ENCODE assay signal across 17 mouse cellular contexts in the genomic region with DNA sequence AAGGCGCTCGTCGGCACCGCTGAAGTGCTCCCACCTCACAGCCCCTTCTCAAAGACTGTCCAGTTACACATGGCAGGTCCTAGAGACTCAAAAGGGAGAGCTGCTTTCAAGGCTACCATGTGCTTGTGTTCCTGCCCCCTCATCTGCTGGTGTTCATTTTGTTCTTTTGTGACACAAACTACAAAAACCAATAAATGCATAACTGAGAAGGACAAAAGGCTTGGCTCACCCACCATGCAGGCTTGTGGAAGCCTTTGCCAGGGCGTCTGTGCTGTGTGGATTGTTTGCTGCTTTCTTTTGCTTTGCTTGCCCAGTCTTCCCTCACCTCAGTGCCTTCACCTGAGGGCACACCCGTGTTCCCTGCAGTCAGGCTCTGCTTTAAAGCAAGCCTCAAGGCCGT. TPM values are rescaled to one million over a fixed set of nuclear protein-coding genes. Genes with fewer than 3 reads are reported as not detected.
DNase-seq lines count a peak whose midpoint lies in the region; ATAC-seq and TF ChIP-seq lines count a peak whose summit lies in the region.
"Had no signal": no experiment of that assay in that cellular context is flagged by ENCODE, and none has a peak within 500 bp of the region (broad histone marks: within the 10 kb centered on the region; RNA-seq: fewer than 3 reads in every experiment).

No protein-coding gene starts in this region.

- peaks cover 19% of the 10 kb centered on the region; the same call in 1 of the 2 replicates for H3K79me2 ChIP-seq in liver, adult 2 months (ENCODE audit: control insufficient read depth, insufficient read depth, low read length)
- peaks cover 68% of the 10 kb centered on the region for H3K79me2 ChIP-seq in myocyte (ENCODE audit: control insufficient read depth, insufficient read depth)

- peaks cover 42% of the 10 kb centered on the region; the same call in 1 of the 2 replicates for H3K4me1 ChIP-seq in heart, postnatal 0 days (ENCODE audit: control insufficient read depth, insufficient read depth)
- H3K4me1 ChIP-seq in liver, adult 2 months (ENCODE audit: control insufficient read depth, insufficient read depth, low read length) = peaks cover 22% of the 10 kb centered on the region
- H3K4me1 ChIP-seq in liver, embryonic 12.5 days = peaks cover 52% of the 10 kb centered on the region

- no peaks in the 10 kb centered on the region for H3K27me3 ChIP-seq in heart, postnatal 0 days (ENCODE audit: control insufficient read depth, insufficient read depth, low read length)
- no peaks in the 10 kb centered on the region for H3K27me3 ChIP-seq in liver, adult 2 months (ENCODE audit: control insufficient read depth, insufficient read depth, low read length)
- H3K27me3 ChIP-seq in liver, embryonic 12.5 days (replicated peaks) = no peaks in the 10 kb centered on the region
- no peaks in the 10 kb centered on the region for H3K27me3 ChIP-seq in myocyte (ENCODE audit: control insufficient read depth, insufficient read depth, insufficient read length)
- H3K27me3 ChIP-seq: embryonic facial prominence, embryonic 12.5 days; midbrain, embryonic 12.5 days had no signal

- WGBS in heart, postnatal 0 days = 76% methylated on average over 7 of the region's 7 CpGs
- WGBS in liver, adult 2 months = 40% methylated on average over 7 of the region's 7 CpGs
- WGBS in liver, embryonic 12.5 days (ENCODE audit: insufficient replicate concordance) = 87% methylated on average over 7 of the region's 7 CpGs

- no peak for TF ChIP-seq EP300 in heart, postnatal 0 days (IDR thresholded peaks at IDR 0.05; ENCODE audit: low read depth)

- H3K36me3 ChIP-seq in heart, postnatal 0 days (replicated peaks; ENCODE audit: control insufficient read depth, insufficient read depth, low read length) = peaks cover 49% of the 10 kb centered on the region
- peaks cover 41% of the 10 kb centered on the region for H3K36me3 ChIP-seq in liver, adult 2 months (ENCODE audit: control insufficient read depth, insufficient read depth, low read length)
- H3K36me3 ChIP-seq in liver, embryonic 12.5 days = peaks cover 71% of the 10 kb centered on the region
- peaks cover 45% of the 10 kb centered on the region for H3K36me3 ChIP-seq in myocyte (ENCODE audit: control insufficient read depth, insufficient read depth)

- H3K9ac ChIP-seq in heart, postnatal 0 days (replicated peaks; ENCODE audit: low read depth, low read length) = no peak overlapping the region
- H3K9ac ChIP-seq in liver, adult 2 months (ENCODE audit: low read depth, low read length) = peak overlapping the region; percentile 87
- H3K9ac ChIP-seq in liver, embryonic 12.5 days = no peak overlapping the region
- H3K9ac ChIP-seq: embryonic facial prominence, embryonic 12.5 days; lung, embryonic 14.5 days; midbrain, embryonic 12.5 days had no signal

- no peak overlapping the region for H3ac ChIP-seq in myocyte (ENCODE audit: control insufficient read depth, insufficient read length)

- TF ChIP-seq POLR2A in liver, adult 2 months (IDR thresholded peaks at IDR 0.05; ENCODE audit: extremely low read depth, insufficient read depth, low read length) = no peak
- no peak for TF ChIP-seq POLR2A in myocyte (IDR thresholded peaks at IDR 0.05; ENCODE audit: insufficient read length, low read depth)

- DNase-seq in heart, postnatal 0 days (ENCODE audit: low spot score) = no peak
- DNase-seq in heart, postnatal 36 days = no peak
- DNase-seq in liver, adult 2 months (ENCODE audit: extremely low read depth, low read depth, low spot score) = no peak
- peak; percentile 61 for DNase-seq in brain, adult 2 months (ENCODE audit: low read depth, low spot score)
- DNase-seq in B cell, adult 2 months = no peak
- DNase-seq: adrenal gland, postnatal 14 days; cerebellum, adult 2 months; kidney, adult 8-10 months; kidney, postnatal 4 days; lung, embryonic 14.5 days; right cerebral cortex, postnatal 25 days had no signal

- no peak for ATAC-seq in heart, postnatal 0 days (ENCODE audit: insufficient read depth, low read depth)
- ATAC-seq in liver, embryonic 12.5 days = no peak

- H3K4me3 ChIP-seq in heart, postnatal 0 days (ENCODE audit: low read depth, low read length) = no peak overlapping the region
- peak overlapping the region; percentile 92 for H3K4me3 ChIP-seq in liver, adult 2 months (ENCODE audit: insufficient read depth, low read depth, low read length)
- H3K4me3 ChIP-seq in liver, embryonic 12.5 days = no peak overlapping the region
- no peak overlapping the region for H3K4me3 ChIP-seq in myocyte
- H3K4me3 ChIP-seq: embryonic facial prominence, embryonic 12.5 days; forebrain, embryonic 10.5 days; limb, embryonic 10.5 days; midbrain, embryonic 12.5 days had no signal

- TF ChIP-seq CTCF in heart, postnatal 0 days (IDR thresholded peaks at IDR 0.05; ENCODE audit: low read depth) = no peak
- no peak for TF ChIP-seq CTCF in liver, adult 2 months (IDR thresholded peaks at IDR 0.05; ENCODE audit: low read depth, low read length)

- H3K9me3 ChIP-seq in heart, postnatal 0 days (replicated peaks; ENCODE audit: control insufficient read depth, low read length) = no peaks in the 10 kb centered on the region
- no peaks in the 10 kb centered on the region for H3K9me3 ChIP-seq in liver, embryonic 12.5 days (replicated peaks)
- H3K9me3 ChIP-seq: embryonic facial prominence, embryonic 12.5 days; forebrain, embryonic 10.5 days; limb, embryonic 10.5 days; midbrain, embryonic 12.5 days had no signal

- H3K4me2 ChIP-seq in heart, postnatal 0 days (ENCODE audit: low read depth, low read length) = no peak overlapping the region
- no peak overlapping the region for H3K4me2 ChIP-seq in liver, embryonic 12.5 days
- H3K4me2 ChIP-seq in myocyte (ENCODE audit: low read depth) = peak overlapping the region; percentile 94
- H3K4me2 ChIP-seq: embryonic facial prominence, embryonic 12.5 days; lung, embryonic 14.5 days; midbrain, embryonic 12.5 days had no signal

- intact Hi-C loops in heart, postnatal 36 days (cut with DNase I) = no loop called here

- peak overlapping the region; percentile 71; the same call in 1 of the 2 replicates for H3K27ac ChIP-seq in heart, postnatal 0 days (ENCODE audit: low read depth)
- peak overlapping the region; percentile 90 for H3K27ac ChIP-seq in liver, adult 2 months (replicated peaks; ENCODE audit: insufficient read depth, low read depth, low read length)
- H3K27ac ChIP-seq in liver, embryonic 12.5 days = no peak overlapping the region
- H3K27ac ChIP-seq: embryonic facial prominence, embryonic 12.5 days; forebrain, embryonic 10.5 days; limb, embryonic 10.5 days; midbrain, embryonic 12.5 days had no signal

TF ChIP-seq in myocyte, 11 proteins besides CTCF, POLR2A, EP300 and RAD21:
- TF ChIP-seq E2F4 (IDR thresholded peaks at IDR 0.05; ENCODE audit: insufficient read depth) = no peak
- no peak for TF ChIP-seq USF1 (IDR thresholded peaks at IDR 0.05; ENCODE audit: low read depth)
- no peak for TF ChIP-seq CEBPB (IDR thresholded peaks at IDR 0.05; ENCODE audit: insufficient read depth, poor library complexity, severe bottlenecking)
- no peak for TF ChIP-seq MYOG (IDR thresholded peaks at IDR 0.05; ENCODE audit: control insufficient read depth in 1 of 3, insufficient read depth in 1 of 3, insufficient read length in 2 of 3, low read depth in 2 of 3)
- TF ChIP-seq MYOD1 (IDR thresholded peaks at IDR 0.05; ENCODE audit: control insufficient read depth in 1 of 3, insufficient read length in 2 of 3, low read depth in 2 of 3) = no peak
- no peak for TF ChIP-seq TCF3 (IDR thresholded peaks at IDR 0.05; ENCODE audit: insufficient read length, low read depth)
- no peak for TF ChIP-seq SRF (IDR thresholded peaks at IDR 0.05; ENCODE audit: control insufficient read depth, insufficient read length, low read depth)

RNA-seq across cellular contexts. Expression of a gene that starts 10.7 kb away (rescaled TPM):
- 12.0 and 13.7 TPM in 2 replicates for total RNA-seq in heart, postnatal 0 days (2014; rRNA removed; ENCODE audit: low replicate concordance)
- 8.8 and 10.0 TPM in 2 replicates for polyA plus RNA-seq in heart, postnatal 0 days (2015; fragmentation: Nextera tagmentation; extraction: Ambion mirVana)
- 1 to 10 TPM; 7.2 to 9.4 TPM for total RNA-seq in heart, postnatal 36 days (2021)
- 2.2 and 2.8 TPM in 2 replicates for total RNA-seq in liver, adult 2 months (2014; rRNA removed)
- 5.8 and 7.7 TPM in 2 replicates for polyA plus RNA-seq in liver, adult 2 months (2012; rRNA removed)
- polyA plus RNA-seq in liver, embryonic 12.5 days (2016; fragmentation: Nextera tagmentation; extraction: Ambion mirVana) = 5.6 and 9.1 TPM in 2 replicates
- 5.9 TPM for polyA plus RNA-seq in myocyte (2012; fragmentation: generic; extraction: Trizol)

RNA-seq across cellular contexts. Expression of a gene that starts 13.9 kb away (rescaled TPM):
- 28.9 and 33.1 TPM in 2 replicates for total RNA-seq in heart, postnatal 0 days (2014; rRNA removed; ENCODE audit: low replicate concordance)
- 20.5 and 22.1 TPM in 2 replicates for polyA plus RNA-seq in heart, postnatal 0 days (2015; fragmentation: Nextera tagmentation; extraction: Ambion mirVana)
- total RNA-seq in heart, postnatal 36 days (2021) = 10 to 100 TPM; 21.3 to 23.6 TPM
- total RNA-seq in liver, adult 2 months (2014; rRNA removed) = 78.6 and 87.2 TPM in 2 replicates
- polyA plus RNA-seq in liver, adult 2 months (2012; rRNA removed) = 47.1 and 52.8 TPM in 2 replicates
- 15.7 and 20.3 TPM in 2 replicates for polyA plus RNA-seq in liver, embryonic 12.5 days (2016; fragmentation: Nextera tagmentation; extraction: Ambion mirVana)
- polyA plus RNA-seq in myocyte (2012; fragmentation: generic; extraction: Trizol) = 45.5 TPM

RNA-seq across cellular contexts. Expression of a gene that starts 28.6 kb away (rescaled TPM):
- 0.08 TPM in 1 of 2 replicates, not detected in the other for total RNA-seq in heart, postnatal 0 days (2014; rRNA removed; ENCODE audit: low replicate concordance)
- 0.14 TPM in 2 replicates for polyA plus RNA-seq in heart, postnatal 0 days (2015; fragmentation: Nextera tagmentation; extraction: Ambion mirVana)
- total RNA-seq in heart, postnatal 36 days (2021) = under 1 TPM in 1 of 2 experiments, not detected in 1; 0.14 TPM
- under 0.01 TPM in 1 of 2 replicates, not detected in the other for total RNA-seq in liver, adult 2 months (2014; rRNA removed)
- polyA plus RNA-seq in liver, adult 2 months (2012; rRNA removed) = not detected in 2 replicates
- 0.13 and 0.15 TPM in 2 replicates for polyA plus RNA-seq in liver, embryonic 12.5 days (2016; fragmentation: Nextera tagmentation; extraction: Ambion mirVana)
- 0.65 TPM for polyA plus RNA-seq in myocyte (2012; fragmentation: generic; extraction: Trizol)

RNA-seq across cellular contexts. Expression of a gene that starts 55.6 kb away (rescaled TPM):
- total RNA-seq in heart, postnatal 0 days (2014; rRNA removed; ENCODE audit: low replicate concordance) = 3.6 and 5.7 TPM in 2 replicates
- polyA plus RNA-seq in heart, postnatal 0 days (2015; fragmentation: Nextera tagmentation; extraction: Ambion mirVana) = 8.8 and 9.3 TPM in 2 replicates
- total RNA-seq in heart, postnatal 36 days (2021) = 10 to 100 TPM; 26.8 to 29.2 TPM
- total RNA-seq in liver, adult 2 months (2014; rRNA removed) = 5.5 and 5.6 TPM in 2 replicates
- 5.4 and 6.7 TPM in 2 replicates for polyA plus RNA-seq in liver, adult 2 months (2012; rRNA removed)
- polyA plus RNA-seq in liver, embryonic 12.5 days (2016; fragmentation: Nextera tagmentation; extraction: Ambion mirVana) = 6.9 and 9.0 TPM in 2 replicates
- polyA plus RNA-seq in myocyte (2012; fragmentation: generic; extraction: Trizol) = 18.8 TPM
